ENCODE assay signal across 9 mouse cellular contexts in genomic region chr19:46509736-46510135, GRCm38 (mm10). TPM values are rescaled to one million over a fixed set of nuclear protein-coding genes. Genes with fewer than 3 reads are reported as not detected.
DNase-seq lines count a peak whose midpoint lies in the region; ATAC-seq and TF ChIP-seq lines count a peak whose summit lies in the region.
"Had no signal": no experiment of that assay in that cellular context is flagged by ENCODE, and none has a peak within 500 bp of the region (broad histone marks: within the 10 kb centered on the region; RNA-seq: fewer than 3 reads in every experiment).

No protein-coding gene starts in this region.

- no peak overlapping the region for H3K4me3 ChIP-seq in cerebellum, adult 2 months (replicated peaks; ENCODE audit: insufficient read depth, low read depth, low read length)
- H3K4me3 ChIP-seq in heart, postnatal 0 days (ENCODE audit: low read depth, low read length), result no peak overlapping the region
- H3K4me3 ChIP-seq in lung, embryonic 14.5 days (ENCODE audit: low read depth, low read length), result no peak overlapping the region
- H3K4me3 ChIP-seq in myocyte, result no peak overlapping the region

- 41% methylated on average over 4 of the region's 4 CpGs for WGBS in cerebellum, adult 2 months
- WGBS in heart, postnatal 0 days, result 64% methylated on average over 4 of the region's 4 CpGs
- 86% methylated on average over 4 of the region's 4 CpGs for WGBS in lung, embryonic 14.5 days

- no peaks in the 10 kb centered on the region for H3K27me3 ChIP-seq in cerebellum, adult 2 months (ENCODE audit: control insufficient read depth, insufficient read depth, low read length)
- H3K27me3 ChIP-seq in heart, postnatal 0 days (ENCODE audit: control insufficient read depth, insufficient read depth, low read length), result no peaks in the 10 kb centered on the region
- H3K27me3 ChIP-seq in lung, embryonic 14.5 days (ENCODE audit: insufficient read depth, low read length), result no peaks in the 10 kb centered on the region
- no peaks in the 10 kb centered on the region for H3K27me3 ChIP-seq in myocyte (ENCODE audit: control insufficient read depth, insufficient read depth, insufficient read length)

- H3ac ChIP-seq in myocyte (ENCODE audit: control insufficient read depth, insufficient read length), result no peak overlapping the region

- H3K4me1 ChIP-seq in cerebellum, adult 2 months (ENCODE audit: control insufficient read depth, insufficient read depth, low read length), result peaks cover 36% of the 10 kb centered on the region
- peaks cover 65% of the 10 kb centered on the region for H3K4me1 ChIP-seq in heart, postnatal 0 days (ENCODE audit: control insufficient read depth, insufficient read depth)
- peaks cover 34% of the 10 kb centered on the region for H3K4me1 ChIP-seq in lung, embryonic 14.5 days (ENCODE audit: insufficient read depth)

- no peak for TF ChIP-seq CTCF in cerebellum, adult 2 months (IDR thresholded peaks at IDR 0.05; ENCODE audit: borderline replicate concordance, insufficient read depth, low read depth, low read length)
- TF ChIP-seq CTCF in heart, postnatal 0 days (IDR thresholded peaks at IDR 0.05; ENCODE audit: low read depth), result no peak
- no peak for TF ChIP-seq CTCF in lung, embryonic 14.5 days (IDR thresholded peaks at IDR 0.05; ENCODE audit: low read depth)

- peaks cover 97% of the 10 kb centered on the region for H3K79me2 ChIP-seq in myocyte (ENCODE audit: control insufficient read depth, insufficient read depth)

- peak overlapping the region; percentile 29 for H3K27ac ChIP-seq in cerebellum, adult 2 months (ENCODE audit: insufficient read depth, low read length)
- peak overlapping the region; percentile 59; the same call in 1 of the 2 replicates for H3K27ac ChIP-seq in heart, postnatal 0 days (ENCODE audit: low read depth)
- peak overlapping the region; percentile 42; the same call in 1 of the 2 replicates for H3K27ac ChIP-seq in lung, embryonic 14.5 days (ENCODE audit: low read depth)

- intact Hi-C loops in heart, postnatal 14 days (cut with DNase I), result loop anchor here (2.0 kb wide), 1 partner anchor 15 kb away; no protein-coding TSS in a partner anchor

- peak; percentile 64 to 70 for DNase-seq in cerebellum, adult 2 months
- no peak for DNase-seq in cerebellum, adult 11 months
- DNase-seq in heart, postnatal 0 days (ENCODE audit: low spot score), result no peak
- DNase-seq in heart, postnatal 14 days, result no peak
- no peak for DNase-seq in lung, embryonic 14.5 days
- DNase-seq in lung, postnatal 14 days, result no peak
- DNase-seq in urinary bladder, postnatal 14 days (ENCODE audit: low spot score), result no peak
- DNase-seq: right cerebral cortex, adult 18-20 months had no signal

- no peak overlapping the region for H3K4me2 ChIP-seq in heart, postnatal 0 days (ENCODE audit: low read depth, low read length)
- H3K4me2 ChIP-seq in lung, embryonic 14.5 days, result no peak overlapping the region
- H3K4me2 ChIP-seq in myocyte (ENCODE audit: low read depth), result peak overlapping the region; percentile 95

- peaks cover 76% of the 10 kb centered on the region for H3K36me3 ChIP-seq in heart, postnatal 0 days (replicated peaks; ENCODE audit: control insufficient read depth, insufficient read depth, low read length)
- peaks cover 93% of the 10 kb centered on the region for H3K36me3 ChIP-seq in lung, embryonic 14.5 days (ENCODE audit: insufficient read depth)
- peaks cover 50% of the 10 kb centered on the region for H3K36me3 ChIP-seq in myocyte (ENCODE audit: control insufficient read depth, insufficient read depth)

- H3K9ac ChIP-seq in heart, postnatal 0 days (replicated peaks; ENCODE audit: low read depth, low read length), result no peak overlapping the region
- no peak overlapping the region for H3K9ac ChIP-seq in lung, embryonic 14.5 days

- TF ChIP-seq EP300 in heart, postnatal 0 days (IDR thresholded peaks at IDR 0.05; ENCODE audit: low read depth), result no peak

- H3K9me3 ChIP-seq in heart, postnatal 0 days (replicated peaks; ENCODE audit: control insufficient read depth, low read length), result no peaks in the 10 kb centered on the region
- no peaks in the 10 kb centered on the region for H3K9me3 ChIP-seq in lung, embryonic 14.5 days (ENCODE audit: low read depth, low read length)

- no peak for ATAC-seq in heart, postnatal 0 days (ENCODE audit: insufficient read depth, low read depth)
- no peak for ATAC-seq in lung, embryonic 14.5 days (ENCODE audit: insufficient read depth)

- no peak for TF ChIP-seq POLR2A in cerebellum, adult 2 months (IDR thresholded peaks at IDR 0.05; ENCODE audit: borderline replicate concordance, insufficient read depth, low read length)
- TF ChIP-seq POLR2A in myocyte (IDR thresholded peaks at IDR 0.05; ENCODE audit: insufficient read length, low read depth), result no peak

TF ChIP-seq in myocyte, 11 proteins besides CTCF, POLR2A, EP300 and RAD21:
- TF ChIP-seq REST (IDR thresholded peaks at IDR 0.05; ENCODE audit: insufficient read depth, insufficient read length) (no peak), POLR2AphosphoS2 (IDR thresholded peaks at IDR 0.05; ENCODE audit: insufficient read length, low read depth) (no peak), SRF (IDR thresholded peaks at IDR 0.05; ENCODE audit: control insufficient read depth, insufficient read length, low read depth) (no peak), MYOD1 (IDR thresholded peaks at IDR 0.05; ENCODE audit: control insufficient read depth in 1 of 3, insufficient read length in 2 of 3, low read depth in 2 of 3) (no peak), CEBPB (IDR thresholded peaks at IDR 0.05; ENCODE audit: insufficient read depth, poor library complexity, severe bottlenecking) (no peak), USF1 (IDR thresholded peaks at IDR 0.05; ENCODE audit: low read depth) (no peak), E2F4 (IDR thresholded peaks at IDR 0.05; ENCODE audit: insufficient read depth) (no peak), TCF3 (IDR thresholded peaks at IDR 0.05; ENCODE audit: insufficient read length, low read depth) (no peak), MAX (IDR thresholded peaks at IDR 0.05; ENCODE audit: low read depth) (no peak)

RNA-seq across cellular contexts. Expression of gene Trim8, which starts 8.2 kb away (rescaled TPM):
- polyA plus RNA-seq in cerebellum, adult 2 months (2012; rRNA removed), result 40.3 and 43.4 TPM in 2 replicates
- 35.9 and 48.3 TPM in 2 replicates for total RNA-seq in heart, postnatal 0 days (2014; rRNA removed; ENCODE audit: low replicate concordance)
- 14.3 and 14.6 TPM in 2 replicates for polyA plus RNA-seq in heart, postnatal 0 days (2015; fragmentation: Nextera tagmentation; extraction: Ambion mirVana)
- 10 to 100 TPM; 47.6 to 50.0 TPM for total RNA-seq in heart, postnatal 14 days (2021)
- polyA plus RNA-seq in lung, embryonic 14.5 days (2014; fragmentation: Nextera tagmentation; extraction: Ambion mirVana), result 28.3 and 31.0 TPM in 2 replicates
- 42.3 TPM for polyA plus RNA-seq in myocyte (2012; fragmentation: generic; extraction: Trizol)

Comparison
In these comparisons a context has a peak if more than half of its experiments do, and no peak if none do; other contexts are left out.
1. DNase-seq: peak in cerebellum, adult 2 months (2 of 2); none in cerebellum, adult 11 months (single experiment), heart, postnatal 0 days (single experiment), heart, postnatal 14 days (0 of 2), lung, embryonic 14.5 days (single experiment), lung, postnatal 14 days (single experiment) and urinary bladder, postnatal 14 days (single experiment).
2. Peak in every context shown above with its lines, with median percentiles within 50 percentile points of each other: H3K27ac ChIP-seq.